Mouse (Mus musculus) testis, adult 2 months (tissue): Measurements from ENCODE around the gene Itch. TPM values are rescaled to one million over a fixed set of nuclear protein-coding genes. Genes with fewer than 3 reads are reported as not detected.
A peak's percentile ranks its signal among the peaks of the same experiment; 100 is the strongest.

ENCODE experiments used
- H3K27ac ChIP-seq: fragments of 200-500 bp; 2 replicates; pipeline ENCODE4 v1.5.1; 2012; ENCODE audit warnings: low read depth, low read length; ENCODE audit not compliant: control insufficient read depth, insufficient read depth
- H3K27me3 ChIP-seq: fragments of 200-500 bp; 2 replicates; pipeline ENCODE4 v1.6.1; 2012; ENCODE audit warnings: mild to moderate bottlenecking, low read length, moderate library complexity; ENCODE audit not compliant: control insufficient read depth, insufficient read depth
- H3K36me3 ChIP-seq: fragments of 200-500 bp; 2 replicates; pipeline ENCODE4 v1.6.1; 2012; ENCODE audit warnings: mild to moderate bottlenecking, low read length; ENCODE audit not compliant: control insufficient read depth, insufficient read depth
- H3K4me1 ChIP-seq: fragments of 200-500 bp; 2 replicates; pipeline ENCODE4 v1.6.1; 2012; ENCODE audit warnings: low read length; ENCODE audit not compliant: control insufficient read depth, insufficient read depth
- H3K4me3 ChIP-seq: fragments of 200-500 bp; 2 replicates; pipeline ENCODE4 v1.5.1; 2012; ENCODE audit warnings: low read depth, mild to moderate bottlenecking, low read length, moderate library complexity, mixed read lengths; ENCODE audit not compliant: control insufficient read depth
- CTCF ChIP-seq: fragments of 200-500 bp; IDR thresholded peaks from 2 replicates; pipeline ENCODE4 v1.5.1; 2012; ENCODE audit warnings: low read depth, mild to moderate bottlenecking, inconsistent platforms, low read length, moderate library complexity; ENCODE audit not compliant: control insufficient read depth, insufficient read depth, insufficient replicate concordance
- POLR2A ChIP-seq: fragments of 200-500 bp; IDR thresholded peaks from 2 replicates; pipeline ENCODE4 v1.6.1; 2012; ENCODE audit warnings: low read depth, mild to moderate bottlenecking, inconsistent platforms, low read length, moderate library complexity; ENCODE audit not compliant: control insufficient read depth
- polyA plus RNA-seq: library from polyadenylated mRNA; depleted of rRNA; stranded (reverse); fragments of >200 nt; gene quantifications from 2 replicates; pipeline ENCODE4 v1.2.3, GENCODE M21; 2012; rRNA removed

Itch gene
- polyA plus RNA-seq = 6.6 and 8.1 TPM in 2 replicates

GRCm38 (mm10) chr2:155133011-155133976, at the start of gene Itch:
Itch (plus strand) TSS chr2:155133509.
- H3K4me1 ChIP-seq = peaks cover 2% of the 10 kb centered on the region; the same call in 1 of the 2 replicates
- H3K36me3 ChIP-seq = no peaks in the 10 kb centered on the region
- H3K27ac ChIP-seq = peak within 1 kb of the TSS; percentile 93
- no peaks in the 10 kb centered on the region for H3K27me3 ChIP-seq
- TF ChIP-seq POLR2A = peak; percentile 96
- TF ChIP-seq CTCF = no peak
- H3K4me3 ChIP-seq = peak within 1 kb of the TSS; percentile 96

GRCm38 (mm10) chr2:155084546-155084945, 48.8 kb upstream of the Itch start:
- H3K36me3 ChIP-seq = no peaks in the 10 kb centered on the region
- TF ChIP-seq POLR2A (no peak), CTCF (no peak)
- no peaks in the 10 kb centered on the region for H3K27me3 ChIP-seq
- H3K4me1 ChIP-seq = no peaks in the 10 kb centered on the region
- no peak overlapping the region for H3K4me3 ChIP-seq
- H3K27ac ChIP-seq = no peak overlapping the region

GRCm38 (mm10) chr2:155086328-155086727, 47.0 kb upstream of the Itch start:
- no peaks in the 10 kb centered on the region for H3K36me3 ChIP-seq
- peaks cover 3% of the 10 kb centered on the region for H3K4me1 ChIP-seq
- H3K4me3 ChIP-seq = no peak overlapping the region
- TF ChIP-seq POLR2A (no peak), CTCF (no peak)
- H3K27me3 ChIP-seq = no peaks in the 10 kb centered on the region
- no peak overlapping the region for H3K27ac ChIP-seq

- Histone ChIP-seq H3K4me1 (peaks cover 3% of the 10 kb centered on the region), H3K27me3 (no peaks in the 10 kb centered on the region)
- TF ChIP-seq CTCF = no peak
Measured at GRCm38 (mm10) chr2:155088264-155088663, 45.0 kb upstream of the Itch start.

GRCm38 (mm10) chr2:155090909-155091742, 42.2 kb upstream of the Itch start:
- TF ChIP-seq CTCF (no peak), POLR2A (no peak)

More at GRCm38 (mm10) chr2:155088264-155088663, 45.0 kb upstream of the Itch start:
- no peaks in the 10 kb centered on the region for H3K36me3 ChIP-seq
- H3K4me3 ChIP-seq = no peak overlapping the region
- H3K27ac ChIP-seq = no peak overlapping the region

GRCm38 (mm10) chr2:155091743-155092075, 41.6 kb upstream of the Itch start:
- TF ChIP-seq CTCF (no peak), POLR2A (no peak)
- H3K36me3 ChIP-seq = no peaks in the 10 kb centered on the region
- H3K4me3 ChIP-seq = no peak overlapping the region
- peaks cover 3% of the 10 kb centered on the region for H3K4me1 ChIP-seq
- H3K27me3 ChIP-seq = no peaks in the 10 kb centered on the region
- H3K27ac ChIP-seq = no peak overlapping the region; the same call in 1 of the 2 replicates

More at GRCm38 (mm10) chr2:155090909-155091742, 42.2 kb upstream of the Itch start:
- Histone ChIP-seq H3K4me1 (peaks cover 3% of the 10 kb centered on the region), H3K27me3 (no peaks in the 10 kb centered on the region), H3K4me3 (no peak overlapping the region), H3K36me3 (no peaks in the 10 kb centered on the region), H3K27ac (peak overlapping the region; percentile 5; the same call in 1 of the 2 replicates)

GRCm38 (mm10) chr2:155093418-155093817, 39.9 kb upstream of the Itch start:
- Histone ChIP-seq H3K27ac (no peak overlapping the region), H3K4me1 (peaks cover 3% of the 10 kb centered on the region), H3K27me3 (no peaks in the 10 kb centered on the region), H3K36me3 (no peaks in the 10 kb centered on the region), H3K4me3 (no peak overlapping the region)
- TF ChIP-seq CTCF (no peak), POLR2A (no peak)
